Mouse (Mus musculus): ENCODE data around the gene Psmc1.

Gene Psmc1

DNA sequence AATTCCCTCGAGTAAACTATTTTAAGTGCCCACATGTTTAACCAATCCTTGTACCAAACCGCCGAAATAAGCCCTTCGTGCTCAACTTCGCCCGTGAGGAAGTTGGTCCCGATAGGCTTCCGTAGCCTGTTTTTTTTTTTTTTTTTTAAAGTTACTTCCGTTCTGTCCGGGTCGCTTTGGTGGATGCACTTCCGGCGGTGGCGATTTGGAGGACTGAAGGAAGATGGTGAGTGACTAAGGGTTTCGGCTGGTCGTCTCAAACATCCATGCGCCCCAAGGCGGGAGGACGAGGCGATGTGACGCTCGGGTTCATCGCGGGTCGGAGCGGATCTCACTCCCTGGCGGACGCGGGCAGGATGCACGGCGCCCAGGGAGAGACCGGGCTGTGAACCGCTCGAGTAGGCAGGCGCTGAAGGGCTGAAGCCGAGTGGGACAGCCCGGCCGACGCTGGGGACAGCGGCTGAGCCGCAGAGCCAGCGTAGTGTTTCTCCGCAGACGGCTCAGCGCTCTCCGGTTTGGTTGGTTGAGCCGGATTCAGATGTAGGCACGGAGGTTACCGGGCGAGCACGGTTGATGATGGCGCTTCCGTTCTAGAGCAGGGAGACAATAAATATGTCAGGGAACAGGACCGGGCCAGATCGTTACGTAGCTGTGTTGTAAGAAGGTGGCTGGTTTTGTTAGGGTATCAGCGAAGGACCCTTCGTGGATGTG, at the start of gene Psmc1:
Psmc1 (plus strand) TSS at position 169 of the 711 bp plus-strand sequence.
- ChIA-PET POLR2A (interaction anchor here in 3 of 4 experiments (0.7 to 3.3 kb wide), 30 partner anchors 9 to 1000 kb away, joined by 3 to 34 read pairs (median 3); partner anchors contain the start of genes Kcnk13 (in 1 of the 3) and Nrde2 (in 1 of the 3)), CTCF (interaction anchor here in 2 of 4 experiments (0.6 to 1.7 kb wide), 3 partner anchors 22 to 266 kb away, joined by 3 to 4 read pairs (median 3); no protein-coding TSS in a partner anchor)

DNA sequence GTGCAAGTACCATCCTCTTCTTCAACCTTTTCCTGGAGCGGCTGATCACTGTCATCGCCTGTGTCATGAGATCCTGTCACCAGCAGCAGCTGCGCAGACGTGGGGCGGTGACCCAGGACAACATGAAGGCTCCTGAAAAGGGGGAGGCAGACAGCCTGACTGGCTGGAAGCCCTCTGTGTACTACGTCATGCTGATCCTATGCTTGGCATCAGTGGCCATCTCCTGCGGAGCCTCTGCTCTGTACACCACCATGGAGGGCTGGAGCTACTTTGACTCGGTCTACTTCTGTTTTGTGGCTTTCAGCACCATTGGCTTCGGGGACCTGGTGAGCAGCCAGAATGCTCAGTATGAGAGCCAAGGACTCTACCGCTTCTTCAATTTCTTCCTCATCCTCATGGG, 48.9 kb upstream of the Psmc1 start:
- ChIA-PET CTCF (no interaction called here), POLR2A (no interaction called here)

DNA sequence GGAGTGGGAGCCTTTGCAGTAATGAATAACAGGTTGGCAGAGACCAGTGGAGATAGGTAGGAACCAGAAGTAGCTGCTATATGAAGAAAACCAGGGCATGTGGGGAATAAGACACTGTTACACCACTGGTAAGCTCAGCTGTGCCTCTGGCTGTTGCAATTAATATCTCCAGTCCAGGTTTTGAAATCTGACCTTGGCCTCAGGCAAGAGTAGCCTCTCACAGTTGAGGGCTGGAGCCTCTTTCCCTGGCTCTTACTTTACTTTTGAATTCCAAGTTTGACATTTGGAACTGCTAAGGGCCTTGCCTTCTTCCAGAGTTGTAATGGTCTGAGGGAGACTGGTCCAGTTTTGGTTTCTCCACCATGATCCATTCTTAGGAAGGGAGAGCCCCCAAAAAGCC, 48.1 kb upstream of the Psmc1 start:
- POLR2A ChIA-PET: no interaction called here
- CTCF ChIA-PET: no interaction called here

DNA sequence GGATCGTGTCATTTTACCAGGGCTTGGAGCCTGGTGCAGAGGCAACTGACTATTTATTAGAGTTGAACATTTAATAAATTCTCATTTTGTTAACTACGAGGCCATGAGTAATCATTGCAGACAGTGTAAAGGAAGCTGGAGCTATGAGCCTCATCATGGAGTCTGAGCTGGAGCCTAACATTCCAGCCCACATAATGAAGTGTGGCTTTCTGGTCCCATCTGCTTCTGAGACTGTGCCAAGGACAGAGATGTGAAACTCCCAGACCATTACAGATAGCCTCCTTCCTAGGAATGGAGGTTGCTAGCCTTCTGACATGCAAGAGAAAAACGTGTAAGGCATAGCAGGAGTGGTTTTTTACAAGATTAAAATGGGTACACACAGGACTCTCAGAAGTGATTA, 47.4 kb upstream of the Psmc1 start:
- ChIA-PET POLR2A (interaction anchor here in 1 of 4 experiments (1.0 kb wide), 1 partner anchor 75 kb away, joined by 3 read pairs; no protein-coding TSS in a partner anchor), CTCF (no interaction called here)

DNA sequence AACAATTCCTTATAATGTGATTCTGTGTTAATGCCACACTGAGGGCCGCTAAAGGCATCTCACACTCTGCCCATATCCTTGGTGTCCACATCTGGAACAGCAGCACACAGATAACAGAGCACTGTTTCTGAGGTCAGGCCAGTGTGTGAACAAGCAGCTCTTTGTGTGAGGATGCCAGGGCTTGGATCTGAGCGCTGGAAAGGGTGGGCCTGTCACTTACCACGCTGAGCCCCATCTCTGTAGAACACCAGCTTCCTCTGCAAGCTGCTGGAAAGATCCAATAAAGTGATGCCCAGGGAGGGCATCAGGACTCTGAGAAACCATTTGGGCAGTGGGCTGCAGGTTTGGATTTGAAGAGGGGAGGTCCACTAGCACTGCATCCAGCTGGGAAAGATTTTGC, 44.8 kb upstream of the Psmc1 start:
- ChIA-PET POLR2A (interaction anchor here in 2 of 4 experiments (0.5 to 1.2 kb wide), 3 partner anchors 14 to 62 kb away, joined by 3 read pairs; no protein-coding TSS in a partner anchor), CTCF (no interaction called here)

DNA sequence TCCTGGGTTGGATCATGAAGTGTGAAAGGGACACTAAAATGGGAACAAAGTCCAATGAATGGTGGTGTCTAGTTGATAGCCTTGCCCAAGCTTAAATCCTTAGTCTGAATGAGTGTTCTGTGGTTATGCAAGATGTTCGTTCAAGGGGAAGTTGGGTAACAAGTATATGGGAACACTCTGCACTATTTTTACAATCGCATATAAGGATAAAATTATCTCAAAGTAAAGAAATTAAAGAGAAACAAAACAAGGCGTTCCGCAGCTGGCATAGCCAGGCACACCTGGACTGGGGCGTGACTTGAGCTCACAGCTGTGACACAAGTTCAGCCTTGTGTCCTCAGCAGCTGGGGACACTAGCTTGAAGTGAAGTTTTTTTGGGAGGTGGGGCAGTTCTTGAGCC, 42.5 kb upstream of the Psmc1 start:
- ChIA-PET POLR2A (interaction anchor here in 1 of 4 experiments (1.1 kb wide), 1 partner anchor 13 kb away, joined by 3 read pairs; no protein-coding TSS in a partner anchor), CTCF (no interaction called here)

DNA sequence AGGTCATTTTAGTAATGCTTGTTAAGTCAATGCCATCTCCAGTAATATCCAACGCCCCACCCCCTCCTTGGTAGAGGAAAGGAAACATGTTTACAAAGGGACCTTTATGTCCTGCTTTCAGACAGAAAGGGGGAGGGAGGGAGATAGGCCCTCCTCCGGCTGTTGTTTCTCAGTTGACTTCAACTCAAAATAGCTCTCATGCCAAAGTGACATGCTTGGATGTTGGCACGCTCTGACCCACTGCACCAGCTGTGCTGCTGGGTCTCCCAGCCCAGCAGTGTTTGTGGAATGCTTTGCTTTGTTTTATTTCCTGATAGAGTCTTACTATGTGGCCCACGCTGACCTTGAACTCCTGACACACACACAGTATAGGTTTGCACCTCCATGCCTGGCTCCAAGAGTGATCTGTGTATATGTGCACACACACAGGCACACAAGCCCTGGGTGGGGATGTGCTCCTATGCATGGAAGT, 36.7 kb upstream of the Psmc1 start:
- ChIA-PET POLR2A (interaction anchor here in 1 of 4 experiments (0.5 kb wide), 1 partner anchor 1274 kb away, joined by 11 read pairs; no protein-coding TSS in a partner anchor), CTCF (interaction anchor here in 1 of 4 experiments (0.5 kb wide), 1 partner anchor 440 kb away, joined by 8 read pairs; no protein-coding TSS in a partner anchor)

DNA sequence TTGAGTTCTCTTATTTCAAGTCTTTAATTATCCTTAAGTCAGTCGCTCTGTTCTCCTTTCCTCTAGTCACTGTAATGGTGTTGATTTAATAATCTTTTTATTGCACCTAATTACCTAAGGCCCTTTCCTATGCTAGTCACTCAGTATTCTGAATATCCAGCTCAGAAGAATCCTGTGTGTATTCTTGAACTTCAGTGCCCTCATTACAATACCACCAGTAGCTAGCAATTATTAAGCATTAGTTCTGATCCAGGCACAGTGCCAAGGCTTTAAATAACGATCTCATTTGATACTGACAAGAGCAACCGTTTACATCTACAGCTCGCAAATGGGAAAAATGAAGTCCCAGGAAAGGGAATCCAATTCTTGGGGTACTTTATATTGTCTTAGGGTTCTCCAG, 34.2 kb upstream of the Psmc1 start:
- POLR2A ChIA-PET: no interaction called here

DNA sequence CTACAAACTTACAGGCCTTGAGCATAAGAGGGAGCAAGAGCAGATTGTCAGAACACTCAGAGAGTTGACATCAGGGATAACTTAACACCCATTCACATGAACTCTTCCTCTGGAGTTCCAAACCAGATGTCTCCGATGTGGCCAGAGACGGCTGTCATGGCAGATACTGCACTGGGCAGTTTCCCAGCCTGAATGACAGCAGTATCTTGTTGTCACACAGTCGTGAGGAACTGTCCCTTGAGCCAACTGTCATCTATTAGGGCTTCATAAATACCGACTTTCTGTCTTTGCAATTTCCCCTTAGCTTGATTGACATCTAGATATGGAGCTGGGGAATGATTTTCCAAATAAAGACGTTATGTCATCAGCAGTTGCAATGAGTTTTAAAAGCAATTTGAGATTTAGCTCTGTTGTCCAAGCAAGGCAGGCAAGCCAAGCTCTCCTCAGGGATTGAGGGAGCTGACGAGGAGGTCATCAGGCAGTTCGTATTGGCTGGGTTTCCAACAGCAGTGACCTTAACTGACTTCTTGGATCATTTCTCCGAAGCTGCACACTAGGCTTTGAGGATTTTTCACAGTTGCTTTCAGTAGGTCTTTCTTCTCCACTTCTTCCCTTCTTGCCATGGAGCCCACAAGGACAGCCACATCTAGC, 30.2 kb upstream of the Psmc1 start:
- POLR2A ChIA-PET: interaction anchor here in 1 of 4 experiments (0.8 kb wide), 1 partner anchor 12 kb away, joined by 3 read pairs; no protein-coding TSS in a partner anchor

More for the DNA sequence above, 34.2 kb upstream of the Psmc1 start:
- CTCF ChIA-PET: no interaction called here

DNA sequence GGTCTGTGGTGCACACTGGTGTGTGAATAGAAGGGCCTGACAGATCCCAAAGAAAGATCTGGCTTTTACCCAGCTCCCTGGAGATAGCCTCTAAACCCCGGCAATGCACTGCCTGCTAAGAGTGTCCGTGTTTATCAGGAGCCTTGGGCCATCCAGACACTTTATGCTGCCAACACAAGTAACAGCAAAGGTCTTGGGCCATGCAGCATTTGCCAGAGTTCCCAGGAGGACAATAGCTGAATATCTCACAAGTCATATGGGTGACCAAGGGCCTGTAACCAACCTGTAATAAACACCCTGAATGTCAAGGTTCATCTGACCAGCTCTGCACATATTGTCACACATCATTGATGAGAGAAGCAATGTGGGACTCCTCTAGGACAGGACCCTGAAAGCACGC, 21.9 kb upstream of the Psmc1 start:
- ChIA-PET CTCF (interaction anchor here in 1 of 4 experiments (2.9 kb wide), 1 partner anchor 115 kb away, joined by 9 read pairs; no protein-coding TSS in a partner anchor), POLR2A (interaction anchor here in 2 of 4 experiments (0.5 to 1.7 kb wide), 2 partner anchors 203 to 590 kb away, joined by 3 read pairs; partner anchors contain the start of genes Efcab11 (in 1 of the 2) and Tdp1 (in 1 of the 2))

More for the DNA sequence above, 30.2 kb upstream of the Psmc1 start:
- CTCF ChIA-PET: no interaction called here

DNA sequence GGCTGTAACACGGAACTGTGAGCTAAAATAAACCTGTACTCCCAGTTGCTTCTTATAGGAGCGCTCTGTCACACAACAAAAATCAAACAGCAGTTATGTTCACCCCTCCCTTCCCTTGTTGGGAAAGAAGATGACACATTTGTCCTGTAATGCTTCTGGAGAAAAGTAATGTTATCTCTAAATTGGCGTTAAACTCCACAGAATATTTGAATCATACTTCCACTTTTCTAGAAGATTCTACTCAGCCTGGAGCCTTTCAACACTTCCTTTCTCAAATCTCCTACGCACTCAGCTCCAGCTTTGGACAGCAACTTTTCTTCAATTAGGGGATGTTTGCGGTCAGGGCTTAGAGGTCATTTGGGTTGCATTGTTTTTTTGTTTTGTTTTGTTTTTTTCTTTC, 20.7 kb upstream of the Psmc1 start:
- ChIA-PET CTCF (no interaction called here), POLR2A (interaction anchor here in 1 of 4 experiments (1.7 kb wide), 1 partner anchor 205 kb away, joined by 3 read pairs; the partner anchor contains the start of genes Efcab11 and Tdp1)

DNA sequence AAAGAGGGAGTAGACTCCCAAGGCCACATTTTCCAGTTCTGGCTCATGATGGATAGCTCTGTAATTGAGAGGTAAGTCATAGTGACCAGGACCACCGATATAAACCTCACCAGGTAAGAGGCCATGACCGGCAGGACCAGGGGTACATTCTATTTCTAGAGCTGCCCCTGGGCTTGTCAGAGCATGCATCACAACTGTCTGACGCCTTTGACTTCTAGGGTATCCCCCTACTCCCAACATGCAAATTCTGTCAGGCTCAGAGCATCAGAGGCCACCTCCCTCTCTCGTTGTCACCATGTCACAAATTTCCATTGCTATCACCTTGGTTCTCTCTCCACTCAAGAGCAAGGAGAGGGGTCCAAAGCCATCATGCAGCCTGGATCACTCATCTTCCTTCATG, 19.2 kb upstream of the Psmc1 start:
- ChIA-PET CTCF (no interaction called here), POLR2A (interaction anchor here in 1 of 4 experiments (0.6 kb wide), 1 partner anchor 900 kb away, joined by 3 read pairs; no protein-coding TSS in a partner anchor)

DNA sequence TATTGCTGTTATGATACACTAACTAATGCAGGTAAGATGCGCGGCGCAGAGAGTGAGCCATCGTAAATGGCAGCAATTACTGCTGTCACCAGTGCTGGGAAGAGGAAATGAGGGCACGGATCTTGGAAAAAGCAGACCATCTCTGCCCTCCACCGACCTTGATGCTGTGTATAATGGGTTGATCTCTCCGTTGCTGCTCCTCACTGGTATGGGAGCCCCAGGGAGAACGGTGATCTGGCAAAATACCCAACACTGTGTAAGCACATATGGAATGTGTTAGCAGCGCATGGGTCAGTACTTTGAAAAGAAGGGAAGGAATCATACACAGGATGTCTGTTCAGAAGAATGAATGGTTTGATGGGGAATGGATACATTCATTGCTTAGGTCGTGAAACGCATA, 16.9 kb upstream of the Psmc1 start:
- ChIA-PET POLR2A (no interaction called here), CTCF (no interaction called here)

DNA sequence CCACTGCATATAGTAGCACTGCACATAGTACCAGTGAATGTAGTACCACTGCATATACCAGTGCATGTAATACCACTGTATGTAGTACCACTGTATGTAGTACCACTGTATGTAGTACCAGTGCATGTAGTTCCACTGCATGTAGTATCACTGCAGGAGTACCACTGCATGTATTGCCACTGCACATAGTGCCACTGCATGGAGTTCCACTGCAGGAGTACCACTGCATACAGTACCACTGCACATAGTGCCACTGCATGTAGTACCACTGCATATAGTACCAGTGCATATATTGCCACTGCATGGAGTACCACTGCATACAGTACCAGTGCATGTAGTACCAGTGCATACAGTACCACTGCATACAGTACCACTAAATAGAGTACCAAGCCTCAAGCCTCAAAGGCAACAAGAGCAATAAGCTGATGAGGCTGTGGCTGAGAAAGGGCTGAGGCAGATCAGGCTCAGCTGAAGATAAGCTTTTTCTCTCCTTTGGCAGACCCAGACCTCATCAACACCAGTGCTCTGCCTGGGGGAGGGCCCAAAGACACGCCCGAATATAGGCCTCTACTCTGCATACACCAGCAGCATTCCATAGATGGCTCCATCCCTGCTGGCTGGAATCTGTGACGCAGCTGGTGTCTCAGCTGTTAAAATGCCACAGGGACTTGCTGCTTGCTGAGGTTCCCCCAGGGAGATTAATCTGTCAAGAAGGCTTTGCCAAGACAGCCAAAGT, 9.8 kb upstream of the Psmc1 start:
- CTCF ChIA-PET: interaction anchor here in 3 of 4 experiments (0.5 to 1.0 kb wide), 4 partner anchors 41 to 135 kb away, joined by 3 to 6 read pairs (median 3); no protein-coding TSS in a partner anchor
- POLR2A ChIA-PET: interaction anchor here in 1 of 4 experiments (0.7 kb wide), 1 partner anchor 22 kb away, joined by 7 read pairs; no protein-coding TSS in a partner anchor

DNA sequence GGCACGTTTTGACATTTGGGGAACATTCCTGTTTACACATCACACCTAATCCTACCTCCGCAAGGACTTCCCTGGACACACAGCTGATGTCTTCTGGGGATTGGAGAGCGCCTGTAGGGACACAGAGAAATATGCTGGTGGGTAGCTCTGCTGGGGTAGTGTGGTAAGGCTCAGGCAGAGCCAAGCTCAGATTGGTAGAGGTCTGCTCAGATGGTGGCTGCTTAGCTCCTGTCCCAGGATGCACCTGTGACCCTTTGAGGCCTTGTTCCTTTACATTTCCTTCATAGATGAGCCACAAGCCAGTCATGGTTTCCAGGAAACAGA, 9.3 kb upstream of the Psmc1 start:
- CTCF ChIA-PET: interaction anchor here in 3 of 4 experiments (0.5 to 1.0 kb wide), 4 partner anchors 41 to 136 kb away, joined by 3 to 6 read pairs (median 3); no protein-coding TSS in a partner anchor
- POLR2A ChIA-PET: interaction anchor here in 1 of 4 experiments (0.7 kb wide), 1 partner anchor 23 kb away, joined by 7 read pairs; no protein-coding TSS in a partner anchor

DNA sequence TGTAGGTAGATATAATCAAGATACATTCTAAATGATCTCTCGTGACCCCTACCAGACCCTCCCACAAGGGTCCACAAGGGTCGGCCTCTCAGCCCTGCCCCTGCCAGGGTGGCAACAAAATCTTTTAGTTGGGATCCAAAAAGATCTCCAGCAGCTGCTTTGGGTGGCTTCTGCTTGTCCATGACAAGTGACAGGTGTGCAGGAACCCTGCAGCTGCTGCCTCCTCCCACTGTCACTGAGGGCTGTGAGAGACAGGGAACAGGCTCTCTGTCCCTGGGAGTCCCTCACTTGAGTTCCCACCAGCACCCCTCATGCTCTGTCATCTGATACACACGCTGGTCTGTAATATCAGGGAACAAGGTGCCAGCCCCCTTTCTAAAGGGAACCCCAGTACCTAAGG, 8.3 kb upstream of the Psmc1 start:
- CTCF ChIA-PET: interaction anchor here in 1 of 4 experiments (0.6 kb wide), 2 partner anchors 138 to 239 kb away, joined by 3 read pairs; no protein-coding TSS in a partner anchor
- POLR2A ChIA-PET: no interaction called here

DNA sequence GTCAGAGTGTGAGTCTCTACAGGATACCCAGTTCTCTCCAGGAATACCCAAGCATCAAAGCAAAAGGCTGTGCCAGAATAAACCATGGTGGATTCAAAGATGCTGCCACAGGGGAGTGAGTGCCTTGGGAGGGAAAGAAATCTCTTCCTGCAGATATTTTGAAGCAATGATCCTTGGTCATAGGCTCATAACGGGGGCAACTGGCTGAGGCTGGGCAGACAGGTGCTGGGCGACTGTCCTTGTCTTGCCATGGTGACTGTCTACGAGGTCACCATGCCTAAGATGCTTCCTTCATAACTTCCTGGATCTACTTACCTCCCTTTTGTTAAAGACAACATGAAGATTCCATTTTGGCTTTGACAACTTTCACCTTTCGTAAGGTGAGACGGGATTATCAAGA, 5.4 kb upstream of the Psmc1 start:
- POLR2A ChIA-PET: no interaction called here
- CTCF ChIA-PET: interaction anchor here in 2 of 4 experiments (1.0 kb wide), 2 partner anchors 10 to 131 kb away, joined by 3 to 5 read pairs; no protein-coding TSS in a partner anchor

DNA sequence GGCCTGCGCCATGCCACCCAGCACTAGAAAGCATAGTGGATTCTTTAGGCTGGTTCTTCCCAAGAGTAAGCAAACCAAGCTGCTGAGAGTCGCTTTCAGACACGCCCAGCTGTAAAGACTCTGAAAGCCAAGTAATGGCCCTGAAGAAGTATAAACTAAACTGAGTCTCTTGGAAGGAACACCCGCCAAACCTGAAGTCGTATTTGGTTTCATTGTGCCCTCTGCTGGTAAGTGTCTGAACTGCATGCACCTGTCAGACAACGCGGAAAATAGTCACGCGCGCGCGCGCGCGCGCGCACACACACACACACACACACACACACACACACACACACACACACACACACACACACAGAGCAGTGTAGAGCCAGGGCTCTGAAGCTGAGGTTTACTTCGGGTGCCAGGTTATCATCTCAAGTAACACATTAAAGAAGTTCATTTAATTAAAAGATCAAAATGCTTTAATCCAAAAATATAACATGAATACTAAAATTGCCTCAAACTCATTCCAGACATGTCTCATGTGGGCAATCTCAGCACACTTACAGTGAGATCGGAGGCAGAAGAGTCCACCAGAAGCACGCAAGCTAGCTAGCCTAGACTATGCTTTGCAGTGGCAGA, 3.6 kb upstream of the Psmc1 start:
- POLR2A ChIA-PET: interaction anchor here in 2 of 4 experiments (0.6 to 2.8 kb wide), 8 partner anchors 10 to 134 kb away, joined by 3 to 18 read pairs (median 4); no protein-coding TSS in a partner anchor
- CTCF ChIA-PET: interaction anchor here (0.6 to 2.9 kb wide), 14 partner anchors 8 to 1612 kb away, joined by 3 to 50 read pairs (median 4); partner anchors contain the start of gene Kcnk13 (in 1 of the 4)
